Mouse (Mus musculus): ENCODE results near the gene Emc6. TPM values are rescaled to one million over a fixed set of nuclear protein-coding genes. Genes with fewer than 3 reads are reported as not detected.

The Emc6 gene
- polyA plus RNA-seq, 1 experiment from 2014 or later, result 114 TPM

- no peak overlapping the region for H3K4me2 ChIP-seq (ENCODE audit: low read length)
- no peak overlapping the region for H3K27ac ChIP-seq (replicated peaks in 1 of 2; ENCODE audit: control insufficient read depth in 1 of 2, insufficient read depth in 1 of 2, low read depth in 2 of 2, low read length in 2 of 2)
- H3K9ac ChIP-seq (ENCODE audit: low read length), result no peak overlapping the region
- no peaks in the 10 kb centered on the region for H3K9me3 ChIP-seq (ENCODE audit: control insufficient read depth, low read length)
- H3K4me3 ChIP-seq (ENCODE audit: control insufficient read depth in 1 of 2, insufficient read depth in 1 of 2, low read depth in 1 of 2, low read length in 2 of 2), result no peak overlapping the region
- H3K4me1 ChIP-seq (ENCODE audit: control insufficient read depth in 2 of 2, insufficient read depth in 2 of 2, low read length in 2 of 2), result no peaks in the 10 kb centered on the region
- no peaks in the 10 kb centered on the region for H3K36me3 ChIP-seq (ENCODE audit: control insufficient read depth, insufficient read depth, low read length)
- H3K27me3 ChIP-seq (ENCODE audit: control insufficient read depth, insufficient read depth, low read length), result no peaks in the 10 kb centered on the region
- 81% methylated on average over 2 of the region's 2 CpGs for WGBS
- no peak for ATAC-seq (ENCODE audit: insufficient number of reproducible peaks, insufficient read depth, low FRiP score, low read depth)
These were observed 30.8 kb upstream of the Emc6 start for GRCm38 (mm10) chr11:73207621-73208020.

- ATAC-seq (ENCODE audit: insufficient number of reproducible peaks, insufficient read depth, low FRiP score, low read depth), result no peak
- WGBS, result 69% methylated on average over 7 of the region's 7 CpGs
- Histone ChIP-seq H3K9ac (ENCODE audit: low read length) (no peak overlapping the region), H3K4me3 (ENCODE audit: control insufficient read depth in 1 of 2, insufficient read depth in 1 of 2, low read depth in 1 of 2, low read length in 2 of 2) (no peak overlapping the region), H3K36me3 (ENCODE audit: control insufficient read depth, insufficient read depth, low read length) (no peaks in the 10 kb centered on the region), H3K27me3 (ENCODE audit: control insufficient read depth, insufficient read depth, low read length) (no peaks in the 10 kb centered on the region), H3K4me1 (ENCODE audit: control insufficient read depth in 2 of 2, insufficient read depth in 2 of 2, low read length in 2 of 2) (no peaks in the 10 kb centered on the region), H3K4me2 (ENCODE audit: low read length) (no peak overlapping the region), H3K27ac (replicated peaks in 1 of 2; ENCODE audit: control insufficient read depth in 1 of 2, insufficient read depth in 1 of 2, low read depth in 2 of 2, low read length in 2 of 2) (no peak overlapping the region), H3K9me3 (ENCODE audit: control insufficient read depth, low read length) (no peaks in the 10 kb centered on the region)
These were observed 28.4 kb upstream of the Emc6 start for GRCm38 (mm10) chr11:73205194-73205593.

GRCm38 (mm10) chr11:73203895-73204294 lies 27.1 kb upstream of the Emc6 start:
- 80% methylated on average over 8 of the region's 8 CpGs for WGBS
- Histone ChIP-seq H3K36me3 (ENCODE audit: control insufficient read depth, insufficient read depth, low read length) (no peaks in the 10 kb centered on the region), H3K4me3 (ENCODE audit: control insufficient read depth in 1 of 2, insufficient read depth in 1 of 2, low read depth in 1 of 2, low read length in 2 of 2) (no peak overlapping the region), H3K9ac (ENCODE audit: low read length) (no peak overlapping the region), H3K4me2 (ENCODE audit: low read length) (no peak overlapping the region), H3K4me1 (ENCODE audit: control insufficient read depth in 2 of 2, insufficient read depth in 2 of 2, low read length in 2 of 2) (no peaks in the 10 kb centered on the region), H3K27ac (replicated peaks in 1 of 2; ENCODE audit: control insufficient read depth in 1 of 2, insufficient read depth in 1 of 2, low read depth in 2 of 2, low read length in 2 of 2) (no peak overlapping the region), H3K27me3 (ENCODE audit: control insufficient read depth, insufficient read depth, low read length) (no peaks in the 10 kb centered on the region), H3K9me3 (ENCODE audit: control insufficient read depth, low read length) (no peaks in the 10 kb centered on the region)
- ATAC-seq (ENCODE audit: insufficient number of reproducible peaks, insufficient read depth, low FRiP score, low read depth), result no peak

- Histone ChIP-seq H3K4me3 (ENCODE audit: control insufficient read depth in 1 of 2, insufficient read depth in 1 of 2, low read depth in 1 of 2, low read length in 2 of 2) (no peak overlapping the region), H3K4me1 (ENCODE audit: control insufficient read depth in 2 of 2, insufficient read depth in 2 of 2, low read length in 2 of 2) (peaks cover 0 to 8% of the 10 kb centered on the region in 2 experiments; a peak in 2 of 4 replicates), H3K4me2 (ENCODE audit: low read length) (no peak overlapping the region), H3K9ac (ENCODE audit: low read length) (no peak overlapping the region), H3K27ac (replicated peaks in 1 of 2; ENCODE audit: control insufficient read depth in 1 of 2, insufficient read depth in 1 of 2, low read depth in 2 of 2, low read length in 2 of 2) (no peak overlapping the region), H3K27me3 (ENCODE audit: control insufficient read depth, insufficient read depth, low read length) (no peaks in the 10 kb centered on the region), H3K9me3 (ENCODE audit: control insufficient read depth, low read length) (no peaks in the 10 kb centered on the region), H3K36me3 (ENCODE audit: control insufficient read depth, insufficient read depth, low read length) (no peaks in the 10 kb centered on the region)
- no peak for ATAC-seq (ENCODE audit: insufficient number of reproducible peaks, insufficient read depth, low FRiP score, low read depth)
- WGBS, result 38% methylated on average over 4 of the region's 4 CpGs
These were observed 24.8 kb upstream of the Emc6 start for GRCm38 (mm10) chr11:73201597-73201996.

DNA sequence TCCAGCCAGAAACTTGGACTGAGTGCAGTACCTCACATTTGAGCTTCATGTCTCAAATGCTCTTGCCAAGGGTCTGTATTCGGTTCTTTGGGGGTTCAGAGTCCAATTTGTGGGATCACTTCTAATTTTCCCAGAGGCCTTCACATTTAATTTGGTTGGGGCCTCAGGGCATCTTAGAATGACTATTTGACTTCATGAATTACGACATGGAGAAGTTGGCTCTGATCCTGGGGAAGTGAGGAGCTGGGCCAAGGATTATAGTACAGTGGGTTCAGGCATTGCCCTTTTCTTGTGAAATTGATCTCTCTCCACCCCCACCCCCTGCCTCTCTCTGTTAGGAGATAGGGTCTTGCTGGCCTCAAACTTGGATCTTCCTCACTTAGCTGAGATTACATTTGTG lies 24.2 kb upstream of the Emc6 start:
- H3K4me3 ChIP-seq (ENCODE audit: control insufficient read depth in 1 of 2, insufficient read depth in 1 of 2, low read depth in 1 of 2, low read length in 2 of 2), result no peak overlapping the region
- H3K4me1 ChIP-seq (ENCODE audit: control insufficient read depth in 2 of 2, insufficient read depth in 2 of 2, low read length in 2 of 2), result peaks cover 0 to 8% of the 10 kb centered on the region in 2 experiments; a peak in 2 of 4 replicates
- WGBS, result 68% methylated on average over 2 of the region's 2 CpGs
- no peak for ATAC-seq (ENCODE audit: insufficient number of reproducible peaks, insufficient read depth, low FRiP score, low read depth)
- peaks cover 3% of the 10 kb centered on the region; the same call in 1 of the 2 replicates for H3K36me3 ChIP-seq (ENCODE audit: control insufficient read depth, insufficient read depth, low read length)
- H3K4me2 ChIP-seq (ENCODE audit: low read length), result no peak overlapping the region
- no peaks in the 10 kb centered on the region for H3K27me3 ChIP-seq (ENCODE audit: control insufficient read depth, insufficient read depth, low read length)
- H3K27ac ChIP-seq (replicated peaks in 1 of 2; ENCODE audit: control insufficient read depth in 1 of 2, insufficient read depth in 1 of 2, low read depth in 2 of 2, low read length in 2 of 2), result no peak overlapping the region
- no peaks in the 10 kb centered on the region for H3K9me3 ChIP-seq (ENCODE audit: control insufficient read depth, low read length)
- H3K9ac ChIP-seq (ENCODE audit: low read length), result no peak overlapping the region

DNA sequence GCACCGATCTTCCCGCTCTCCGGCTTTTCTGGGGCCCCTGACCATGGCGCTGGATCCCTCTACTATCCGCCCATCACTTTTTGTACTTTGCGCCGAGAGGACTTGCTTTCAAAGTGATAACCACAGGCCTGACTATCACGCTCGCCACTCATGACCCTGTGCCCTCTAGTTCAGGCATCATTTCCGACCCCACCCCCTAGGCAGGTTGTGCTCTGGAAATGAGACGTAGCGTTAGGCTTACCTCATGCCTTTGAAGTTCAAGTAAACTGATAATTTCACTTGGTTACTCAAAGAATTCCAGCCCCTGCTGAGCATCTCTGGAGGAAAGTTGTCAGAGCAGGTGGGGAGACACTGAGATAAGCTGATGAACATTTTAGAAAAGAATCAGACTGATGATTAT lies 23.0 kb upstream of the Emc6 start:
- no peaks in the 10 kb centered on the region for H3K27me3 ChIP-seq (ENCODE audit: control insufficient read depth, insufficient read depth, low read length)
- H3K36me3 ChIP-seq (ENCODE audit: control insufficient read depth, insufficient read depth, low read length), result peaks cover 14% of the 10 kb centered on the region; the same call in 1 of the 2 replicates
- H3K9ac ChIP-seq (ENCODE audit: low read length), result peak overlapping the region; percentile 87
- ATAC-seq (ENCODE audit: insufficient number of reproducible peaks, insufficient read depth, low FRiP score, low read depth), result no peak
- H3K4me3 ChIP-seq (ENCODE audit: control insufficient read depth in 1 of 2, insufficient read depth in 1 of 2, low read depth in 1 of 2, low read length in 2 of 2), result peak overlapping the region; percentile 55 to 81
- no peaks in the 10 kb centered on the region for H3K9me3 ChIP-seq (ENCODE audit: control insufficient read depth, low read length)
- peaks cover 0 to 8% of the 10 kb centered on the region in 2 experiments; a peak in 2 of 4 replicates for H3K4me1 ChIP-seq (ENCODE audit: control insufficient read depth in 2 of 2, insufficient read depth in 2 of 2, low read length in 2 of 2)
- WGBS, result 3% methylated on average over 12 of the region's 12 CpGs
- H3K4me2 ChIP-seq (ENCODE audit: low read length), result peak overlapping the region; percentile 98
- no peak overlapping the region for H3K27ac ChIP-seq (replicated peaks in 1 of 2; ENCODE audit: control insufficient read depth in 1 of 2, insufficient read depth in 1 of 2, low read depth in 2 of 2, low read length in 2 of 2)

GRCm38 (mm10) chr11:73199230-73199712 lies 22.4 kb upstream of the Emc6 start, which contains the start of gene Shpk:
TSS of gene Shpk (plus strand) at chr11:73199460.
- Histone ChIP-seq H3K4me1 (ENCODE audit: control insufficient read depth in 2 of 2, insufficient read depth in 2 of 2, low read length in 2 of 2) (peaks cover 0 to 8% of the 10 kb centered on the region in 2 experiments; a peak in 2 of 4 replicates), H3K36me3 (ENCODE audit: control insufficient read depth, insufficient read depth, low read length) (peaks cover 14% of the 10 kb centered on the region; the same call in 1 of the 2 replicates), H3K9ac (ENCODE audit: low read length) (peak within 1 kb of the TSS; percentile 87), H3K4me2 (ENCODE audit: low read length) (peak within 1 kb of the TSS; percentile 98), H3K9me3 (ENCODE audit: control insufficient read depth, low read length) (no peaks in the 10 kb centered on the region), H3K4me3 (ENCODE audit: control insufficient read depth in 1 of 2, insufficient read depth in 1 of 2, low read depth in 1 of 2, low read length in 2 of 2) (peak within 1 kb of the TSS; percentile 55 to 81), H3K27ac (replicated peaks in 1 of 2; ENCODE audit: control insufficient read depth in 1 of 2, insufficient read depth in 1 of 2, low read depth in 2 of 2, low read length in 2 of 2) (peak within 1 kb of the TSS in 1 of 2 experiments; percentile 55; a peak in 1 of 4 replicates), H3K27me3 (ENCODE audit: control insufficient read depth, insufficient read depth, low read length) (no peaks in the 10 kb centered on the region)
- ATAC-seq (ENCODE audit: insufficient number of reproducible peaks, insufficient read depth, low FRiP score, low read depth), result peak; percentile 98
- WGBS, result under 1% methylated on average over 32 of the region's 32 CpGs

All from heart, embryonic 14.5 days (tissue).